Mouse (Mus musculus): Measurements from ENCODE around the gene Wdr20rt. TPM values are rescaled to one million over a fixed set of nuclear protein-coding genes. Genes with fewer than 3 reads are reported as not detected.
"Not testable (repeated sequence)": the region's sequence is repeated elsewhere in the genome, so short reads cannot be mapped to it uniquely, and the experiment has no call there.

Gene Wdr20rt
- polyA plus RNA-seq, 1 experiment from 2014 or later = not detected

GRCm38 (mm10) chr12:65216404-65216840 is 8.9 kb upstream of the Wdr20rt start:
- H3K9ac ChIP-seq (replicated peaks; ENCODE audit: low read depth) = no peak overlapping the region
- DNase-seq (ENCODE audit: low spot score) (no peak), ATAC-seq (no peak)
- no peak for TF ChIP-seq CTCF (IDR thresholded peaks at IDR 0.05)
- no peak for TF ChIP-seq EP300 (IDR thresholded peaks at IDR 0.05)
- H3K4me1 ChIP-seq (ENCODE audit: insufficient read depth, low read depth, low read length) = no peaks in the 10 kb centered on the region
- 81% methylated on average over 6 of the region's 6 CpGs for whole genome bisulfite sequencing
- no peaks in the 10 kb centered on the region for H3K9me3 ChIP-seq (ENCODE audit: low read length)
- H3K36me3 ChIP-seq (ENCODE audit: insufficient read depth, low read length) = no peaks in the 10 kb centered on the region
- H3K4me2 ChIP-seq (replicated peaks; ENCODE audit: low read depth, low read length) = no peak overlapping the region
- no peak overlapping the region for H3K27ac ChIP-seq (ENCODE audit: low read length)
- H3K4me3 ChIP-seq (ENCODE audit: low read depth, low read length) = no peak overlapping the region
- no peaks in the 10 kb centered on the region for H3K27me3 ChIP-seq (replicated peaks; ENCODE audit: insufficient read depth, low read length)

GRCm38 (mm10) chr12:65228628-65229027 is 3.3 kb downstream of the Wdr20rt start:
- H3K4me1 ChIP-seq (ENCODE audit: insufficient read depth, low read depth, low read length) = no peaks in the 10 kb centered on the region
- H3K27ac ChIP-seq (ENCODE audit: low read length) = no peak overlapping the region
- no peaks in the 10 kb centered on the region for H3K27me3 ChIP-seq (replicated peaks; ENCODE audit: insufficient read depth, low read length)
- no peak overlapping the region for H3K9ac ChIP-seq (replicated peaks; ENCODE audit: low read depth)
- ATAC-seq = no peak
- H3K9me3 ChIP-seq (ENCODE audit: low read length) = no peaks in the 10 kb centered on the region
- WGBS = 82% methylated on average over 6 of the region's 6 CpGs
- no peak overlapping the region for H3K4me3 ChIP-seq (ENCODE audit: low read depth, low read length)
- H3K36me3 ChIP-seq (ENCODE audit: insufficient read depth, low read length) = no peaks in the 10 kb centered on the region
- TF ChIP-seq EP300 (IDR thresholded peaks at IDR 0.05) (no peak), CTCF (IDR thresholded peaks at IDR 0.05) (no peak)
- H3K4me2 ChIP-seq (replicated peaks; ENCODE audit: low read depth, low read length) = no peak overlapping the region
- no peak for DNase-seq (ENCODE audit: low spot score)

GRCm38 (mm10) chr12:65229041-65229440 is 3.7 kb downstream of the Wdr20rt start:
- H3K36me3 ChIP-seq (ENCODE audit: insufficient read depth, low read length) = no peaks in the 10 kb centered on the region
- no peaks in the 10 kb centered on the region for H3K9me3 ChIP-seq (ENCODE audit: low read length)
- TF ChIP-seq EP300 (IDR thresholded peaks at IDR 0.05) (no peak), CTCF (IDR thresholded peaks at IDR 0.05) (no peak)
- no peak overlapping the region for H3K4me3 ChIP-seq (ENCODE audit: low read depth, low read length)
- no peaks in the 10 kb centered on the region for H3K27me3 ChIP-seq (replicated peaks; ENCODE audit: insufficient read depth, low read length)
- no peaks in the 10 kb centered on the region for H3K4me1 ChIP-seq (ENCODE audit: insufficient read depth, low read depth, low read length)
- DNase-seq (ENCODE audit: low spot score) (no peak), ATAC-seq (no peak)
- no peak overlapping the region for H3K4me2 ChIP-seq (replicated peaks; ENCODE audit: low read depth, low read length)
- no peak overlapping the region for H3K27ac ChIP-seq (ENCODE audit: low read length)
- H3K9ac ChIP-seq (replicated peaks; ENCODE audit: low read depth) = no peak overlapping the region

GRCm38 (mm10) chr12:65232801-65233200 is 7.5 kb downstream of the Wdr20rt start:
- H3K4me3 ChIP-seq (ENCODE audit: low read depth, low read length); H3K9ac ChIP-seq (replicated peaks; ENCODE audit: low read depth); H3K9me3 ChIP-seq (ENCODE audit: low read length); H3K4me1 ChIP-seq (ENCODE audit: insufficient read depth, low read depth, low read length); ATAC-seq; H3K27ac ChIP-seq (ENCODE audit: low read length); DNase-seq (ENCODE audit: low spot score); H3K36me3 ChIP-seq (ENCODE audit: insufficient read depth, low read length); H3K27me3 ChIP-seq (replicated peaks; ENCODE audit: insufficient read depth, low read length); H3K4me2 ChIP-seq (replicated peaks; ENCODE audit: low read depth, low read length): not testable (repeated sequence)
- 74% methylated on average over 2 of the region's 2 CpGs for WGBS

- H3K4me2 ChIP-seq (replicated peaks; ENCODE audit: low read depth, low read length) = no peak overlapping the region
- H3K9ac ChIP-seq (replicated peaks; ENCODE audit: low read depth) = no peak overlapping the region
- no peaks in the 10 kb centered on the region for H3K4me1 ChIP-seq (ENCODE audit: insufficient read depth, low read depth, low read length)
- H3K9me3 ChIP-seq (ENCODE audit: low read length) = no peaks in the 10 kb centered on the region
- H3K27ac ChIP-seq (ENCODE audit: low read length) = no peak overlapping the region
- TF ChIP-seq CTCF (IDR thresholded peaks at IDR 0.05) (no peak), EP300 (IDR thresholded peaks at IDR 0.05) (no peak)
- ATAC-seq (no peak), DNase-seq (ENCODE audit: low spot score) (no peak)
- whole genome bisulfite sequencing = 85% methylated on average over 10 of the region's 10 CpGs
- H3K4me3 ChIP-seq (ENCODE audit: low read depth, low read length) = no peak overlapping the region
- H3K27me3 ChIP-seq (replicated peaks; ENCODE audit: insufficient read depth, low read length) = no peaks in the 10 kb centered on the region
- H3K36me3 ChIP-seq (ENCODE audit: insufficient read depth, low read length) = no peaks in the 10 kb centered on the region
These were observed 24.9 kb downstream of the Wdr20rt start for GRCm38 (mm10) chr12:65250116-65250738.

GRCm38 (mm10) chr12:65256887-65257286 is 31.6 kb downstream of the Wdr20rt start:
- H3K9me3 ChIP-seq (ENCODE audit: low read length) = no peaks in the 10 kb centered on the region
- H3K9ac ChIP-seq (replicated peaks; ENCODE audit: low read depth) = no peak overlapping the region
- DNase-seq (ENCODE audit: low spot score) (no peak), ATAC-seq (no peak)
- H3K27ac ChIP-seq (ENCODE audit: low read length) = no peak overlapping the region
- H3K4me2 ChIP-seq (replicated peaks; ENCODE audit: low read depth, low read length) = no peak overlapping the region
- H3K4me1 ChIP-seq (ENCODE audit: insufficient read depth, low read depth, low read length) = no peaks in the 10 kb centered on the region
- no peak overlapping the region for H3K4me3 ChIP-seq (ENCODE audit: low read depth, low read length)
- H3K27me3 ChIP-seq (replicated peaks; ENCODE audit: insufficient read depth, low read length) = no peaks in the 10 kb centered on the region
- no peaks in the 10 kb centered on the region for H3K36me3 ChIP-seq (ENCODE audit: insufficient read depth, low read length)
- TF ChIP-seq EP300 (IDR thresholded peaks at IDR 0.05) (no peak), CTCF (IDR thresholded peaks at IDR 0.05) (no peak)
